Mouse (Mus musculus) lung, postnatal 4 days (tissue): ENCODE measurements around the gene Sufu.

ENCODE experiments used
- DNase-seq, 2 experiments: peaks; one replicate each; pipeline ENCODE4 v3.0.0; 2021

Sufu gene

GRCm38 (mm10) chr19:46395109-46396009, 1.3 kb upstream of the Sufu start, which contains the start of gene Actr1a:
TSS of gene Actr1a (minus strand) at chr19:46395748.
- peak; percentile 97 for DNase-seq

- no peak for DNase-seq
These were observed 587 bp upstream of the Sufu start for GRCm38 (mm10) chr19:46396109-46396508.

- DNase-seq: peak; percentile 30 to 41
These were observed 823 bp downstream of the Sufu start for GRCm38 (mm10) chr19:46397436-46398001.

GRCm38 (mm10) chr19:46398401-46398800, 1.7 kb downstream of the Sufu start:
- DNase-seq: no peak

GRCm38 (mm10) chr19:46399372-46399771, 2.7 kb downstream of the Sufu start:
- no peak for DNase-seq

- peak; percentile 28 to 67 for DNase-seq
These were observed 3.2 kb downstream of the Sufu start for GRCm38 (mm10) chr19:46399886-46400285.

GRCm38 (mm10) chr19:46400558-46400957, 3.9 kb downstream of the Sufu start:
- no peak for DNase-seq

GRCm38 (mm10) chr19:46404030-46404429, 7.3 kb downstream of the Sufu start:
- DNase-seq: no peak

GRCm38 (mm10) chr19:46406592-46407386, 10.1 kb downstream of the Sufu start:
- no peak for DNase-seq

- no peak for DNase-seq
These were observed 12.8 kb downstream of the Sufu start for GRCm38 (mm10) chr19:46409506-46409905.

GRCm38 (mm10) chr19:46412056-46412805, 15.5 kb downstream of the Sufu start:
- DNase-seq: peak in 1 of 2 experiments; percentile 15

- DNase-seq: no peak
These were observed 17.3 kb downstream of the Sufu start for GRCm38 (mm10) chr19:46413969-46414368.

- no peak for DNase-seq
These were observed 17.8 kb downstream of the Sufu start for GRCm38 (mm10) chr19:46414486-46414885.

GRCm38 (mm10) chr19:46416276-46416675, 19.6 kb downstream of the Sufu start:
- peak; percentile 14 to 52 for DNase-seq

GRCm38 (mm10) chr19:46418051-46418450, 21.4 kb downstream of the Sufu start:
- DNase-seq: no peak

- DNase-seq: no peak
These were observed 23.7 kb downstream of the Sufu start for GRCm38 (mm10) chr19:46420410-46420809.

GRCm38 (mm10) chr19:46422384-46423338, 26.0 kb downstream of the Sufu start:
- peak; percentile 12 to 50 for DNase-seq

- DNase-seq: no peak
These were observed 28.6 kb downstream of the Sufu start for GRCm38 (mm10) chr19:46425266-46425665.

- DNase-seq: no peak
These were observed 29.8 kb downstream of the Sufu start for GRCm38 (mm10) chr19:46426488-46426887.

GRCm38 (mm10) chr19:46429250-46429649, 32.6 kb downstream of the Sufu start:
- DNase-seq: no peak

GRCm38 (mm10) chr19:46433712-46434111, 37.0 kb downstream of the Sufu start:
- DNase-seq: no peak
